Mouse (Mus musculus) liver, embryonic 16.5 days (tissue): ENCODE results near the gene Fndc3a. TPM values are rescaled to one million over a fixed set of nuclear protein-coding genes. Genes with fewer than 3 reads are reported as not detected.

Experiments
- ATAC-seq: fragments of 200-750 bp; cut with Nextera tagmentation; 2 replicates; pipeline ENCODE4 v1.8.0; 2017; ENCODE audit warnings: low read depth, mild to moderate bottlenecking, moderate number of reproducible peaks, moderate library complexity
- H3K27ac ChIP-seq: fragments of 300-500 bp; sonication (generic); 2 replicates; pipeline ENCODE4 v1.5.1; 2014; ENCODE audit warnings: mild to moderate bottlenecking, low read length
- H3K27me3 ChIP-seq: fragments of 300-500 bp; sonication (generic); 2 replicates; pipeline ENCODE4 v1.6.1; 2014; ENCODE audit warnings: low read depth, low read length, mixed read lengths; ENCODE audit not compliant: control insufficient read depth, insufficient read depth
- H3K36me3 ChIP-seq: fragments of 300-500 bp; sonication (generic); 2 replicates; pipeline ENCODE4 v1.6.1; 2014; ENCODE audit warnings: mild to moderate bottlenecking; ENCODE audit not compliant: control insufficient read depth, insufficient read depth
- H3K4me1 ChIP-seq: fragments of 300-500 bp; sonication (generic); 2 replicates; pipeline ENCODE4 v1.6.1; 2014; ENCODE audit warnings: low read depth, low read length, mixed read lengths; ENCODE audit not compliant: control insufficient read depth
- H3K4me2 ChIP-seq: fragments of 300-500 bp; sonication (generic); 2 replicates; pipeline ENCODE4 v1.6.1; 2014; ENCODE audit warnings: low read depth, low read length, mixed read lengths
- H3K4me3 ChIP-seq: fragments of 300-500 bp; sonication (generic); 2 replicates; pipeline ENCODE4 v1.5.1; 2014; ENCODE audit warnings: low read depth, mild to moderate bottlenecking, low read length
- H3K9ac ChIP-seq: fragments of 300-500 bp; sonication (generic); 2 replicates; pipeline ENCODE4 v1.6.1; 2014; ENCODE audit warnings: low read depth, low read length
- H3K9me3 ChIP-seq: fragments of 300-500 bp; sonication (generic); replicated peaks from 2 replicates; pipeline ENCODE4 v1.6.1; 2016; ENCODE audit warnings: low read length; ENCODE audit not compliant: control insufficient read depth
- WGBS: fragments of 180-500 bp; shearing (Covaris S2); extraction: QIAGEN DNeasy Blood & Tissue Kit; methylation state at CpG from one replicate; pipeline ENCODE4 v1.1.7; 2014; ENCODE audit not compliant: insufficient replicate concordance; 5-methylcytosine and 5-hydroxymethylcytosine counted together
- polyA plus RNA-seq: library from polyadenylated mRNA; unstranded; fragments of >200 nt; fragmentation: Nextera tagmentation; extraction: Ambion mirVana; gene quantifications from 2 replicates; pipeline ENCODE4 v1.2.1, GENCODE M21; 2015

Fndc3a gene
- polyA plus RNA-seq: 12.8 and 14.2 TPM in 2 replicates

DNA sequence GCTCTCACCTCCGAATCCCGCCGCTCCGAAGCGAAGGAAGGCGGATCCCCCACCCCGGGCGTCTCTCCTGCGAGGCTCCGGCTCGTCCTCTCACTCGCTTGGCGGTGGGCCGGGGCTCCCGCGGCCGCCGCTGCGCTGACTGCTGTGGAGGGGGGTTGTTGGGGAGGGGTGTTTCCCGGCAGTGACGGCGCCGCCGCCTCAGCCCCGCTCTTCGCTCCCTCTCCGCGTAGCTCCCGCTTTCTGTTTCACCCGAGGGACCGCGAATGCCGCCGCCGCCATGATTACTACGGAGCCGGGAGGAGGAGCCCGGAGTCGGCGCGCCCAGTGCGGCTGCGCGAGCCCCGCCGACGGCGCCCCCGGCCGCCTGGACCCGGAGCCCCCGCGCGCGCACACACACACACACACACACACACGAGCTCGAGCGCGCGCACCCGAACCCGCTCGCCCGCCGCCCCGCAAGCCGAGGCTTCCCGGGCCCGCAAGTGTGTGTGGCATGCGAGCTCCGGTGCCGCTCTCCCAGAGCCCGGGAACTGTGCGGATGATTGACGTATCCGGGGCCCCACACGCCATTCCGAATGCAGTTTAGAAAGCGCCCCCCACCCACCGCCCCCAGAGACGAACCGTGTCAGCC is at the start of gene Fndc3a:
TSS of gene Fndc3a (minus strand) at position 294 of the 631 bp plus-strand sequence.
- Histone ChIP-seq H3K36me3 (no peaks in the 10 kb centered on the region), H3K4me1 (peaks cover 7% of the 10 kb centered on the region), H3K27me3 (peaks cover 20% of the 10 kb centered on the region), H3K4me2 (peak within 1 kb of the TSS; percentile 86), H3K4me3 (peak within 1 kb of the TSS; percentile 86), H3K9ac (peak within 1 kb of the TSS; percentile 87), H3K27ac (peak within 1 kb of the TSS; percentile 85), H3K9me3 (no peaks in the 10 kb centered on the region)
- ATAC-seq: peak; percentile 85
- WGBS: under 1% methylated on average over 74 of the region's 82 CpGs

- H3K36me3 ChIP-seq: no peaks in the 10 kb centered on the region
- H3K4me2 ChIP-seq: no peak overlapping the region
- H3K9me3 ChIP-seq: no peaks in the 10 kb centered on the region
- no peak for ATAC-seq
- 63% methylated on average over 6 of the region's 6 CpGs for WGBS
- H3K27me3 ChIP-seq: no peaks in the 10 kb centered on the region
- no peak overlapping the region for H3K9ac ChIP-seq
- no peak overlapping the region for H3K27ac ChIP-seq
- no peak overlapping the region for H3K4me3 ChIP-seq
- H3K4me1 ChIP-seq: no peaks in the 10 kb centered on the region
Measured at GRCm38 (mm10) chr14:72752893-72753292, 43.1 kb upstream of the Fndc3a start.

DNA sequence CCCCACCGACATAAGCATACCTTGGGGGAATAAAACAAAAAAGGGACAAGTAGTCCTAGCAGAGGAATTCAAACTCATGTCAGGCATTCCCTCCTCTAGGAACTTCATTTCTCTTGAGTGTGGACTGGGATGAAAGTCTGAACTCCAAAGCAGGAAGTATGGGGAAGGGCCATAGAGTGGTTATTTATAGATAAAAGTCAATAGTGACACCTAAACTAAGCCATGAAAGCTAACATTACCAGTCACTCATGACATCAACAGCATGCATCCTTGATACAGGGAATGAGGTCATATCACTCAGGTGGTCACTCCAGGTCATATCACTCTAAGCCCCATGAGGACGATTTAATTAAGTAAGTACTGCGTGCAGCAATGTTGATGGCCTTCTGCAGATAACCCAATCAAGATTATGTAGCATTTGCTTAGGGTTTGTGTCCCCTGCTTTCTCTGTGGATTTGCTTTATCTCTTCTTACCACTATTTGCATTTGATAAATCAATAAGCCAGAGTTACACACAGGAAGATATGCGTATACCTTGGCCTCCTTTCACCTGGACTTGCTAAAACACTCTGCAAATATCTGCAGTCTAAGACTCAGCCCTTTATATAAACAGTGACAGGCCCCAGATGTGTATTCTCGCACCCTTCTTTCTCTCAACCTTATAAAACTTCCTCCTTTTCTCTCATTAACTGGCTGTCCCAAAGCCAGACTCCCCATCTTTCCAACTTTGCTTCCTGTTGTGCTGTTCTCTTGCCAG is 40.8 kb upstream of the Fndc3a start:
- WGBS: 50% methylated on average over 5 of the region's 5 CpGs
- no peak overlapping the region for H3K4me2 ChIP-seq
- no peaks in the 10 kb centered on the region for H3K4me1 ChIP-seq
- H3K9me3 ChIP-seq: no peaks in the 10 kb centered on the region
- H3K36me3 ChIP-seq: no peaks in the 10 kb centered on the region
- no peak for ATAC-seq
- H3K4me3 ChIP-seq: no peak overlapping the region
- H3K27ac ChIP-seq: no peak overlapping the region
- no peaks in the 10 kb centered on the region for H3K27me3 ChIP-seq
- no peak overlapping the region for H3K9ac ChIP-seq

DNA sequence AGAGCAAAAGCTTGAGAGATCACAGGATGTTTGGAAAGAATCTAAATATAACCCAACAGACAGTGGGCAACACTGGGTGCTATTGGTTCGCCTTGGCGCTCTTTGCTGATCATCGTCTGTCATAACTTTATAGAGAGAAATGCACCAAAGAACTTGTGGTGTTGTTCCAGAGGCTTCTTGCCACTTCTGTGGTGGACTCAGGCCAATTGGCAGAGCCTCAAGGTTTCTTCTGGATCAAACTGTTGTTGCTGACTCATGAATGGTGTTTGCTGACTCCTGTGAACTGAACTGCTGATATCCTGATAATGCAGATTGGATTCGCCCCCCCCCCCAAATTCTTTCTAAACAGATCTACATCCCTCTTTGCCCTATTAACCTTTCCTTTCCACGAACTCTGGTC is 38.5 kb upstream of the Fndc3a start:
- Histone ChIP-seq H3K9me3 (no peaks in the 10 kb centered on the region), H3K9ac (no peak overlapping the region), H3K27ac (no peak overlapping the region), H3K4me2 (no peak overlapping the region), H3K27me3 (no peaks in the 10 kb centered on the region), H3K36me3 (no peaks in the 10 kb centered on the region), H3K4me3 (no peak overlapping the region), H3K4me1 (no peaks in the 10 kb centered on the region)
- WGBS: 71% methylated on average over 5 of the region's 5 CpGs
- ATAC-seq: no peak

DNA sequence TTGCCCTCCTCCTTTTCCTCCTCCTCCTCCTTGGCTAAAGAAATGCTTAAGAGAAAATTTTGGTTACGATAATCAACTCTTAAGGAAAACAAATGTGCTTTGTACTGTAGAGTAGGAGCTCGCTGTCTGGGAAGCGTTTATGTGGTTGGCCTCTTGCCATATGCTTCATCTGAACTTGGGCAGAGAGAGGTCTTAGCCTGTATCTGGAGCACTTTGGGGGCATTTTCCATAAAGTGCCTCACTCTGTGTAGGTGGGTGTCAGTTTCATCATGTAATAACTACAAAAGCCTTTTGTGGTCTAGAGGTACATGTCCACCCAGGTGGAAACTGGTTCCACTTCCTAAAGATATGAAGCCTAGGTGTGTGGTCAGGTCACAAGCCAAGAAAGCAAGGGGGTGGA is 31.9 kb upstream of the Fndc3a start:
- Histone ChIP-seq H3K9me3 (no peaks in the 10 kb centered on the region), H3K4me1 (no peaks in the 10 kb centered on the region; the same call in 1 of the 2 replicates), H3K36me3 (no peaks in the 10 kb centered on the region), H3K27ac (no peak overlapping the region), H3K4me3 (no peak overlapping the region), H3K27me3 (no peaks in the 10 kb centered on the region), H3K9ac (no peak overlapping the region), H3K4me2 (no peak overlapping the region)
- ATAC-seq: no peak
- whole genome bisulfite sequencing: 68% methylated on average over 3 of the region's 3 CpGs

- Histone ChIP-seq H3K9me3 (no peaks in the 10 kb centered on the region), H3K4me1 (no peaks in the 10 kb centered on the region; the same call in 1 of the 2 replicates), H3K9ac (no peak overlapping the region), H3K27me3 (no peaks in the 10 kb centered on the region), H3K36me3 (no peaks in the 10 kb centered on the region), H3K4me3 (no peak overlapping the region), H3K4me2 (no peak overlapping the region), H3K27ac (no peak overlapping the region)
- WGBS: 51% methylated on average over 5 of the region's 5 CpGs
- ATAC-seq: no peak
Measured at GRCm38 (mm10) chr14:72740336-72740735, 30.5 kb upstream of the Fndc3a start.

- Histone ChIP-seq H3K9me3 (no peaks in the 10 kb centered on the region), H3K4me1 (no peaks in the 10 kb centered on the region; the same call in 1 of the 2 replicates), H3K27me3 (no peaks in the 10 kb centered on the region), H3K27ac (no peak overlapping the region), H3K4me3 (no peak overlapping the region), H3K36me3 (no peaks in the 10 kb centered on the region), H3K9ac (no peak overlapping the region), H3K4me2 (no peak overlapping the region)
- 65% methylated on average over 8 of the region's 8 CpGs for WGBS
- ATAC-seq: no peak
Measured at GRCm38 (mm10) chr14:72739484-72740208, 29.8 kb upstream of the Fndc3a start.

DNA sequence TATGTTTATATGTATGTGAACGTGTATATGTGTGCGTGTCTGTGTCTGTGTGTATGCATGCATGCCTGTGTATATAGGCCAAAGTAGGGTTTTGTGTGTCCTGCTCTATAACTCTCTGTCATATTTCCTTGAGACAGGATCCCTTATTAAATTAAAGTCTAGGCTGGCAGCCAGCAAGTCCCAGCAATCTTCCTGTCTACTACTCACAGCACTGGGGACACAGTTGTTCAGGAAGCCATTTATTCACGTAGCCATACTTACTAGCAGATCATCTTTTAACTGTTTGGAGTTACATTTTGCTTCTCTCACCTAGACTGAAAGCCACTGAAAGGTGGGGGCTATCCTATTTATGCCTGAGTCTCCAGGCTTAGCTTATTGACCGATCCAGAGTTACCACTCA is 29.0 kb upstream of the Fndc3a start:
- ATAC-seq: no peak
- Histone ChIP-seq H3K4me1 (no peaks in the 10 kb centered on the region; the same call in 1 of the 2 replicates), H3K9ac (no peak overlapping the region), H3K36me3 (no peaks in the 10 kb centered on the region), H3K27me3 (no peaks in the 10 kb centered on the region), H3K27ac (no peak overlapping the region), H3K4me3 (no peak overlapping the region), H3K9me3 (no peaks in the 10 kb centered on the region), H3K4me2 (no peak overlapping the region)
- WGBS: 72% methylated on average over 4 of the region's 4 CpGs

GRCm38 (mm10) chr14:72738217-72738616 is 28.4 kb upstream of the Fndc3a start:
- Histone ChIP-seq H3K27ac (no peak overlapping the region), H3K4me3 (no peak overlapping the region), H3K4me1 (no peaks in the 10 kb centered on the region; the same call in 1 of the 2 replicates), H3K9ac (no peak overlapping the region), H3K4me2 (no peak overlapping the region), H3K27me3 (no peaks in the 10 kb centered on the region), H3K36me3 (no peaks in the 10 kb centered on the region), H3K9me3 (no peaks in the 10 kb centered on the region)
- 45% methylated on average over 4 of the region's 4 CpGs for WGBS
- ATAC-seq: no peak
